In the genomic region with DNA sequence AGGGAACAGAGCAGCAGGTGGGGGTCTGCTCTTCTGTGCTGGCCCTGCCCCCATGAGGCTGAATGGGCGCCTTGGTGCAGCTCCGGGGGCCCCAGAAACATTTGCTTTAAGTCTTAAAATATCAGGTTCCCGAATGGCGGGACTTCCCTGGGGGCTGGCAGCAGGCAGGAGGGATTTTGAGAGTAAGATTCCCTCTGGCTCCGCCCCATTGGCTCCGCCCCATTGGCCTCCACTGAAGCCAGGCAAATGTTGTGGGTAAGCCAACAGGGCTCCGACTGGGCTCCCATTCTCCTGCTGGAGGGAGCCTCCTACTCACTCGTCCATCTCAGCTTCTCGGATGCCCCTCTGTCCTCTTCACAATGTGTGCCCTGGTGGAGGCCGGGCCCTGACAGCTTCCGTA, we compare ENCODE assay signal across 10 mouse cellular contexts. TPM values are rescaled to one million over a fixed set of nuclear protein-coding genes. Genes with fewer than 3 reads are reported as not detected.
DNase-seq lines count a peak whose midpoint lies in the region; ATAC-seq and TF ChIP-seq lines count a peak whose summit lies in the region.
"Had no signal": no experiment of that assay in that cellular context is flagged by ENCODE, and none has a peak within 500 bp of the region (broad histone marks: within the 10 kb centered on the region; RNA-seq: fewer than 3 reads in every experiment).

No protein-coding gene starts in this region.

- peak overlapping the region; percentile 23 for H3K4me3 ChIP-seq in hindbrain, embryonic 10.5 days
- H3K4me3 ChIP-seq in hindbrain, embryonic 14.5 days (replicated peaks; ENCODE audit: low read length), result no peak overlapping the region
- no peak overlapping the region for H3K4me3 ChIP-seq in midbrain, embryonic 12.5 days
- H3K4me3 ChIP-seq in midbrain, postnatal 0 days (ENCODE audit: low read depth, low read length), result no peak overlapping the region
- H3K4me3 ChIP-seq: myocyte had no signal

- ATAC-seq in hindbrain, embryonic 14.5 days (ENCODE audit: low FRiP score), result no peak
- no peak for ATAC-seq in midbrain, embryonic 12.5 days (ENCODE audit: low FRiP score, low read depth)
- no peak for ATAC-seq in midbrain, postnatal 0 days (ENCODE audit: low FRiP score)

- no peaks in the 10 kb centered on the region for H3K36me3 ChIP-seq in hindbrain, embryonic 10.5 days
- H3K36me3 ChIP-seq in hindbrain, embryonic 14.5 days (replicated peaks; ENCODE audit: control insufficient read depth, insufficient read depth), result no peaks in the 10 kb centered on the region
- no peaks in the 10 kb centered on the region for H3K36me3 ChIP-seq in midbrain, embryonic 12.5 days
- H3K36me3 ChIP-seq in midbrain, postnatal 0 days (ENCODE audit: insufficient read depth, low read length), result no peaks in the 10 kb centered on the region

- no peak overlapping the region for H3K9ac ChIP-seq in hindbrain, embryonic 14.5 days
- H3K9ac ChIP-seq in midbrain, embryonic 12.5 days (replicated peaks), result no peak overlapping the region
- no peak overlapping the region for H3K9ac ChIP-seq in midbrain, postnatal 0 days (replicated peaks; ENCODE audit: low read length, poor library complexity, severe bottlenecking)

- H3K27me3 ChIP-seq in hindbrain, embryonic 10.5 days (ENCODE audit: insufficient read depth, poor library complexity, severe bottlenecking), result peaks cover 87% of the 10 kb centered on the region
- H3K27me3 ChIP-seq in hindbrain, embryonic 14.5 days (ENCODE audit: control insufficient read depth, insufficient read depth, low read length), result peaks cover 7% of the 10 kb centered on the region; the same call in 1 of the 2 replicates
- peaks cover 52% of the 10 kb centered on the region for H3K27me3 ChIP-seq in midbrain, embryonic 12.5 days
- H3K27me3 ChIP-seq in midbrain, postnatal 0 days (ENCODE audit: insufficient read depth, low read length), result 0 out of 2 replicates have a peak, but pooled peaks cover 6% of the 10 kb centered on the region

- no peaks in the 10 kb centered on the region for H3K9me3 ChIP-seq in hindbrain, embryonic 10.5 days
- H3K9me3 ChIP-seq in hindbrain, embryonic 14.5 days (ENCODE audit: control insufficient read depth, low read length), result no peaks in the 10 kb centered on the region
- no peaks in the 10 kb centered on the region for H3K9me3 ChIP-seq in midbrain, embryonic 12.5 days
- no peaks in the 10 kb centered on the region for H3K9me3 ChIP-seq in midbrain, postnatal 0 days (ENCODE audit: low read length)

- H3K4me1 ChIP-seq in hindbrain, embryonic 10.5 days (replicated peaks), result peaks cover 61% of the 10 kb centered on the region
- no peaks in the 10 kb centered on the region for H3K4me1 ChIP-seq in hindbrain, embryonic 14.5 days (replicated peaks; ENCODE audit: control insufficient read depth, insufficient read depth, low read length)
- peaks cover 6% of the 10 kb centered on the region; the same call in 1 of the 2 replicates for H3K4me1 ChIP-seq in midbrain, embryonic 12.5 days
- H3K4me1 ChIP-seq in midbrain, postnatal 0 days (ENCODE audit: insufficient read depth, low read length), result no peaks in the 10 kb centered on the region

- DNase-seq in hindbrain, embryonic 10.5 days (ENCODE audit: low spot score), result peak; percentile 39
- no peak for DNase-seq in hindbrain, embryonic 14.5 days (ENCODE audit: low spot score)
- no peak for DNase-seq in midbrain, postnatal 0 days (ENCODE audit: low spot score)
- DNase-seq in gastrocnemius, adult 18-20 months (ENCODE audit: low spot score), result peak; percentile 45
- peak; percentile 73 for DNase-seq in retina, postnatal 1 day
- no peak for DNase-seq in urinary bladder, postnatal 25 days (ENCODE audit: low spot score)
- DNase-seq in Muller cell, postnatal 12 days (ENCODE audit: inconsistent ontology term), result no peak
- DNase-seq: heart, postnatal 36 days had no signal

- 4% methylated on average over 11 of the region's 11 CpGs for whole genome bisulfite sequencing in hindbrain, embryonic 10.5 days
- 2% methylated on average over 11 of the region's 11 CpGs for WGBS in hindbrain, embryonic 14.5 days
- WGBS in midbrain, embryonic 12.5 days, result 6% methylated on average over 11 of the region's 11 CpGs
- WGBS in midbrain, postnatal 0 days, result 10% methylated on average over 11 of the region's 11 CpGs

- peak overlapping the region; percentile 23; the same call in 1 of the 2 replicates for H3K27ac ChIP-seq in hindbrain, embryonic 10.5 days
- H3K27ac ChIP-seq in hindbrain, embryonic 14.5 days, result no peak overlapping the region
- H3K27ac ChIP-seq in midbrain, embryonic 12.5 days (replicated peaks), result no peak overlapping the region
- no peak overlapping the region for H3K27ac ChIP-seq in midbrain, postnatal 0 days (ENCODE audit: low read depth, low read length)

- TF ChIP-seq CTCF in midbrain, postnatal 0 days (IDR thresholded peaks at IDR 0.05), result no peak

- H3K4me2 ChIP-seq in hindbrain, embryonic 14.5 days (replicated peaks), result no peak overlapping the region
- H3K4me2 ChIP-seq in midbrain, embryonic 12.5 days (replicated peaks), result peak overlapping the region; percentile 26
- no peak overlapping the region for H3K4me2 ChIP-seq in midbrain, postnatal 0 days (ENCODE audit: low read depth, low read length, poor library complexity, severe bottlenecking)

RNA-seq across cellular contexts. Expression of gene Gp1bb, which starts 14.0 kb away (rescaled TPM):
- 4.2 and 9.2 TPM in 2 replicates for polyA plus RNA-seq in hindbrain, embryonic 10.5 days (2016; fragmentation: Nextera tagmentation; extraction: Ambion mirVana)
- 13.7 and 16.7 TPM in 2 replicates for polyA plus RNA-seq in hindbrain, embryonic 14.5 days (2014; fragmentation: Nextera tagmentation; extraction: Ambion mirVana)
- 7.0 and 8.5 TPM in 2 replicates for polyA plus RNA-seq in midbrain, embryonic 12.5 days (2016; fragmentation: Nextera tagmentation; extraction: Ambion mirVana)
- total RNA-seq in midbrain, postnatal 0 days (2014; rRNA removed), result 28.6 and 39.4 TPM in 2 replicates
- 11.6 and 11.9 TPM in 2 replicates for polyA plus RNA-seq in midbrain, postnatal 0 days (2015; fragmentation: Nextera tagmentation; extraction: Ambion mirVana)
- not detected for total RNA-seq in gastrocnemius, adult 18-20 months (2021)

RNA-seq across cellular contexts. Expression of gene Tbx1, which starts 17.8 kb away (rescaled TPM):
- 11.3 and 15.3 TPM in 2 replicates for polyA plus RNA-seq in hindbrain, embryonic 10.5 days (2016; fragmentation: Nextera tagmentation; extraction: Ambion mirVana)
- 0.94 and 1.2 TPM in 2 replicates for polyA plus RNA-seq in hindbrain, embryonic 14.5 days (2014; fragmentation: Nextera tagmentation; extraction: Ambion mirVana)
- polyA plus RNA-seq in midbrain, embryonic 12.5 days (2016; fragmentation: Nextera tagmentation; extraction: Ambion mirVana), result 1.4 and 2.0 TPM in 2 replicates
- total RNA-seq in midbrain, postnatal 0 days (2014; rRNA removed), result 0.52 and 1.3 TPM in 2 replicates
- polyA plus RNA-seq in midbrain, postnatal 0 days (2015; fragmentation: Nextera tagmentation; extraction: Ambion mirVana), result 0.70 and 0.81 TPM in 2 replicates
- 10 to 100 TPM in 1 of 2 experiments, 1 to 10 TPM in 1; 9.3 to 20.9 TPM for total RNA-seq in gastrocnemius, adult 18-20 months (2021)

RNA-seq across cellular contexts. Expression of gene Gm49601, which starts 18.0 kb away (rescaled TPM):
- polyA plus RNA-seq in hindbrain, embryonic 10.5 days (2016; fragmentation: Nextera tagmentation; extraction: Ambion mirVana), result 3.4 and 8.5 TPM in 2 replicates
- polyA plus RNA-seq in hindbrain, embryonic 14.5 days (2014; fragmentation: Nextera tagmentation; extraction: Ambion mirVana), result 6.9 and 10.1 TPM in 2 replicates
- polyA plus RNA-seq in midbrain, embryonic 12.5 days (2016; fragmentation: Nextera tagmentation; extraction: Ambion mirVana), result 10.9 and 13.5 TPM in 2 replicates
- 14.2 and 33.6 TPM in 2 replicates for total RNA-seq in midbrain, postnatal 0 days (2014; rRNA removed)
- 3.4 and 7.0 TPM in 2 replicates for polyA plus RNA-seq in midbrain, postnatal 0 days (2015; fragmentation: Nextera tagmentation; extraction: Ambion mirVana)
- total RNA-seq in gastrocnemius, adult 18-20 months (2021), result under 1 TPM in 1 of 2 experiments, not detected in 1; 0.47 TPM

RNA-seq across cellular contexts. Expression of gene Sept5, which starts 21.5 kb away (rescaled TPM):
- polyA plus RNA-seq in hindbrain, embryonic 10.5 days (2016; fragmentation: Nextera tagmentation; extraction: Ambion mirVana), result 42.3 and 71.9 TPM in 2 replicates
- 192 and 218 TPM in 2 replicates for polyA plus RNA-seq in hindbrain, embryonic 14.5 days (2014; fragmentation: Nextera tagmentation; extraction: Ambion mirVana)
- 81.6 and 84.4 TPM in 2 replicates for polyA plus RNA-seq in midbrain, embryonic 12.5 days (2016; fragmentation: Nextera tagmentation; extraction: Ambion mirVana)
- 376 and 407 TPM in 2 replicates for total RNA-seq in midbrain, postnatal 0 days (2014; rRNA removed)
- 247 and 258 TPM in 2 replicates for polyA plus RNA-seq in midbrain, postnatal 0 days (2015; fragmentation: Nextera tagmentation; extraction: Ambion mirVana)
- 1 to 10 TPM; 2.4 to 4.4 TPM for total RNA-seq in gastrocnemius, adult 18-20 months (2021)

Comparison
In these comparisons a context has a peak if more than half of its experiments do, and no peak if none do; other contexts are left out.
1. DNase-seq: peak in hindbrain, embryonic 10.5 days (single experiment), gastrocnemius, adult 18-20 months (single experiment) and retina, postnatal 1 day (single experiment); none in hindbrain, embryonic 14.5 days (single experiment), midbrain, postnatal 0 days (single experiment), urinary bladder, postnatal 25 days (single experiment) and Muller cell, postnatal 12 days (single experiment).